In the genomic region with DNA sequence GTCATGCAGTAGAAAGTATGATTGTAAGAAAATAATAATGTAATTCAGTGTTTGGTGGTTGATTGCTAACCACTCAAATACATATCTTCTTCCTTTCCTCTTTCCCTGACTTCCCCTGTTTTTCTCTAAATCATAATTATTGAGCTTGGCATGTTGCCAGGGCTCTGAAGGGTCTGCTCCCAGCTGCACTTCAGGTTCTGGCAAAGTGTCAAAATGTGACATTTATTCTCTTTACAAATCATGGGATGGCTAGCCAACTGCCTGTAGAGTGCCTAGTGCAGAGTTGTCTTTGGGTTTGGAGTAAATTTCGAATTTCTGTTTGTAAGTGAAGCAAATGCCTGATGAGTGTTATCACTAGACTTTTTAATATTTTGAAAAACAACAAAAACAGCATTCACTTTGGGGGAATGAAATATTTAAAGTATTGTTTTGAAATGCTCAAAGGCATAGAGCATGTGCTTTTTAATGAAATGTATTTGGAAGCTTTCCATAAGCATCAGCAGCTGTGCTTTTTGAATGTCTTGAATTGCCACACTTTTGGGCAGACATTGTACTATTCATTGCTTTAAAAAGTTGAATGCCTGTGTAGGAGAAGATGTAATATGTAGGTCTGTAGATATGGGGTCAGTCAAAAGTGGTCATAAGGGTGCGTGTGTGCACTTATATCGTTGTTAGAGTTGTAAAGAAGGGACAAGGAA, we compare ENCODE assay signal across 10 mouse cellular contexts. TPM values are rescaled to one million over a fixed set of nuclear protein-coding genes. Genes with fewer than 3 reads are reported as not detected.
DNase-seq lines count a peak whose midpoint lies in the region; ATAC-seq lines count a peak whose summit lies in the region.
"Had no signal": no experiment of that assay in that cellular context is flagged by ENCODE, and none has a peak within 500 bp of the region (broad histone marks: within the 10 kb centered on the region; RNA-seq: fewer than 3 reads in every experiment).

No protein-coding gene starts in this region.

- intact Hi-C loops in heart, postnatal 25 days (cut with DNase I): loop anchor here (5.0 kb wide), 1 partner anchor 248 kb away; no protein-coding TSS in a partner anchor
- intact Hi-C loops in left cerebral cortex, postnatal 4 days (cut with DNase I): no loop called here
- intact Hi-C loops in left cerebral cortex, postnatal 14 days (cut with DNase I): no loop called here

- ATAC-seq in megakaryocyte progenitor cell, adult 5-6 weeks (replicated peaks; ENCODE audit: poor library complexity): no peak

- peak; percentile 21 to 30 for DNase-seq in heart, adult 9 months (ENCODE audit: low spot score in 2 of 2)
- no peak for DNase-seq in heart, postnatal 25 days (ENCODE audit: low spot score)
- peak; percentile 59 for DNase-seq in left cerebral cortex, postnatal 4 days
- no peak for DNase-seq in left cerebral cortex, postnatal 14 days (ENCODE audit: low spot score in 2 of 2)
- peak; percentile 56 for DNase-seq in NIH3T3 (ENCODE audit: low read depth)
- peak; percentile 26 for DNase-seq in heart, postnatal 4 days
- no peak for DNase-seq in frontal cortex, postnatal 36 days (ENCODE audit: low spot score in 2 of 2)
- DNase-seq: adrenal gland, adult 8-10 months; cerebellum, adult 8-10 months had no signal

RNA-seq across cellular contexts. Expression of a gene that starts 21.3 kb away (rescaled TPM):
- total RNA-seq in heart, postnatal 25 days (2021): 10 to 100 TPM; 21.7 TPM
- 10 to 100 TPM; 29.7 to 31.8 TPM for total RNA-seq in left cerebral cortex, postnatal 4 days (2021)
- total RNA-seq in left cerebral cortex, postnatal 14 days (2021): 10 to 100 TPM; 38.1 to 39.4 TPM
- total RNA-seq in heart, postnatal 4 days (2021): 10 to 100 TPM; 26.4 to 26.9 TPM
- 67.1 and 67.2 TPM in 2 replicates for total RNA-seq in megakaryocyte progenitor cell, adult 5-6 weeks (2015)
- 70.5 and 87.7 TPM in 2 replicates for total RNA-seq in megakaryocyte progenitor cell, adult 5-6 weeks (2017)

Comparison
In these comparisons a context has a peak if more than half of its experiments do, and no peak if none do; other contexts are left out.
1. DNase-seq: peak in heart, adult 9 months (2 of 2), left cerebral cortex, postnatal 4 days (single experiment), NIH3T3 (single experiment) and heart, postnatal 4 days (single experiment); none in heart, postnatal 25 days (single experiment), left cerebral cortex, postnatal 14 days (0 of 2) and frontal cortex, postnatal 36 days (0 of 2).